Mouse (Mus musculus) E14TG2a.4 (cell line): ENCODE measurements around the gene Prps1l1.

Experiments
- H3K27me3 ChIP-seq: 2 replicates; pipeline ENCODE4 v1.6.1; 2014; ENCODE audit warnings: low read length, control low read depth; ENCODE audit not compliant: insufficient read depth
- H3K36me3 ChIP-seq: 2 replicates; pipeline ENCODE4 v1.6.1; 2014; ENCODE audit warnings: low read length, control low read depth; ENCODE audit not compliant: insufficient read depth
- H3K4me1 ChIP-seq: replicated peaks from 2 replicates; pipeline ENCODE4 v1.6.1; 2014; ENCODE audit warnings: low read depth, low read length, control low read depth
- H3K4me3 ChIP-seq: replicated peaks from 2 replicates; pipeline ENCODE4 v1.5.1; 2014; ENCODE audit warnings: mild to moderate bottlenecking, low read length
- H3K9me3 ChIP-seq: 2 replicates; pipeline ENCODE4 v1.6.1; 2014; ENCODE audit warnings: low read length, control low read depth
- CTCF ChIP-seq: conservative IDR thresholded peaks from 2 replicates; pipeline ENCODE4 v1.5.1; 2014; ENCODE audit warnings: low read length
- NANOG ChIP-seq: IDR thresholded peaks from 2 replicates; pipeline ENCODE4 v1.6.1; 2014; ENCODE audit warnings: borderline replicate concordance, low read length, mixed read lengths
- POU5F1 ChIP-seq: IDR thresholded peaks from 2 replicates; pipeline ENCODE4 v1.6.1; 2014; ENCODE audit warnings: low read length, borderline replicate concordance

Prps1l1 gene

DNA sequence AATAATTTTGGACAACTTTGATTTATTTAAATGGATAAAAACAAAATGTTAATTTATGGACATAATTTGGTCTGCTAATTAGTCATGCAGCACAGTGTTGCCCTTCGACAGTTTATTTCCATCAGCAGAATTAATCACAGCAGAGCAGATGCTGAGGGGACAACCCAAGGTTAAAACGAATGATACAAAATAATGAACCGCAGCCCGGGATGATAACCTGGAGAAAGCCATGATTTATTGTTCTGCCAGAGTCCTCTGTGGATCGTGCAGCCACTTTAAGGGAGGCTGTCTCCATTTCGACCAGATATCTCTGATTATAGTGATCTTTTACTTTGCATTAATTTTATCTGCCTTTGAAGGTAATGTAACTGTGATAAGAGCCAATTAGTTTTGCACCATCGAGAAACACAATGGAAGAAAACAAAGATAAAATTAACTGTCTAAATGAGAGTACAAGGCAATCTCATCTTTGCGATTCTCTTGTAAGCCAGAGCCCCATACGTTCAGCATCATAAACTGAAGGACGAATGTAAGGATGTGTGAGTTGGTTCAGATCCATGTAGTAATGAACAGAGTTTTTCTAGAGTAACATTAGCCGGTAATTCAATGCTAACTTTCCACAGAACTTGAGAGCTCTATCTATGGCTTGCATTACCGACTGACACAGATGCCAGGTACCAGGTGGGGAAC, 14.4 kb downstream of the Prps1l1 start:
- Histone ChIP-seq H3K27me3 (no peaks in the 10 kb centered on the region), H3K4me1 (no peaks in the 10 kb centered on the region), H3K4me3 (no peak overlapping the region), H3K9me3 (no peaks in the 10 kb centered on the region), H3K36me3 (no peaks in the 10 kb centered on the region)
- no peak for TF ChIP-seq POU5F1
- no peak for TF ChIP-seq CTCF
- no peak for TF ChIP-seq NANOG

- Histone ChIP-seq H3K27me3 (no peaks in the 10 kb centered on the region), H3K4me1 (no peaks in the 10 kb centered on the region), H3K4me3 (no peak overlapping the region), H3K9me3 (no peaks in the 10 kb centered on the region), H3K36me3 (no peaks in the 10 kb centered on the region)
- TF ChIP-seq CTCF (no peak), NANOG (no peak), POU5F1 (no peak)
Measured at GRCm38 (mm10) chr12:35000323-35000722, 15.8 kb downstream of the Prps1l1 start.

DNA sequence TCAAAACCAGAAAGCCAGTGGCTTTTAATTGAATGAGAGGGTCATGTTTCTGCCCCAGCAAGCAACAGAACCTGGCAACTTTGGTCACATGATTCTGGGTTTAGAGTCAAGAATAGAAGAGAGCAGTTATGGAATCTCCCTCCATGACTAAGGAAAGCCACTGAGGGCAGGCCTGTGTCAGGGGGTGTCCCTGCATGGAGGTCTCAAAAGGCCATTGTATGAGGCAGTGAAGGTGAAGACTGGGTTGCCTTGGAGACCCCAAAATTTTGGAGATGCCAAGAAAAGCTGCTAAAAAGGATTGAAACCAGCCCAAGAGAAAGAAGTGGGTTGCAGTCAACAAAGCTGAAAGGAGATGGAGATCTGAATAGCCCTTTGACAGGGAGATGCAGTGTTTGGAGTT, 21.2 kb downstream of the Prps1l1 start:
- Histone ChIP-seq H3K4me3 (no peak overlapping the region), H3K27me3 (no peaks in the 10 kb centered on the region), H3K4me1 (no peaks in the 10 kb centered on the region), H3K9me3 (no peaks in the 10 kb centered on the region), H3K36me3 (no peaks in the 10 kb centered on the region)
- TF ChIP-seq POU5F1 (no peak), CTCF (no peak), NANOG (no peak)

GRCm38 (mm10) chr12:35007851-35008250, 23.3 kb downstream of the Prps1l1 start:
- no peaks in the 10 kb centered on the region for H3K36me3 ChIP-seq
- no peaks in the 10 kb centered on the region for H3K4me1 ChIP-seq
- H3K4me3 ChIP-seq = no peak overlapping the region
- TF ChIP-seq NANOG = no peak
- TF ChIP-seq POU5F1 = no peak
- no peak for TF ChIP-seq CTCF
- no peaks in the 10 kb centered on the region for H3K27me3 ChIP-seq
- no peaks in the 10 kb centered on the region for H3K9me3 ChIP-seq

DNA sequence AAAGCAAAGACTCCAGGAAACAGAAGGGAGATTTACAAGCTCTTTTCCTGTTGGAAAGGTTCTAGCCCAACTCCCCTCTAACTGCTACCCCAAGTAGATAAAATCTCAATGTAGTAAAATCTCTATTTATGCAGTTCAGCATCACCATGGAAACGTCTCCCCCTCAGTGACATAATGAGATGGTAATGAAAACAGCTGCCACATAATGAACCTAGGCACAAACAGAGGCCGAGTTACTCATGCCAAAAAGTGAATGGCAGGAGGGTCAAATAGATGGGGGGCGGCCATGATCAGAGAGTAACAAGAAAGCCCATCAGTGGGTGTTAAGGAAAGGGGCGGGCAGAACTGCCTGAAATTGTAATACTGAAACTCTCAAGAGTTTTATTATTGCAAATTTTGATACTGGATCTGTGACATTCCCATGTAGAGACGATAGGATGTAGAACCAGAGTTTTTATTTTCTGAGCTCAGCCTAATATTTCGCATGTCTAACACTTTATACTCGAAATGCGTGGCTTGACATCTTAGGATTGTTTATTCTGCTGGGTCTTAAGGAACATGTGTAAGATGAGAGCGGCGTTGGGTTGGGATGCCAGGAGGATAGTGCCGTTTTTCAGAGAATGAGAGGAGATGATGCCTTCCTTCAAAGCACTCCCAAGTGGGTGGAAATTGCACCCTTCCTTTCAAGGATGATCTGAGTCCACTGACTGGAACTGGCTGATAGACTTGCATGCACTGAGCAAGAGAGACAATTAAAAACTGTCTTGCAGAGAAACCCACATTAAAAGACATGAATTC, 24.0 kb downstream of the Prps1l1 start:
- H3K4me1 ChIP-seq = no peaks in the 10 kb centered on the region
- TF ChIP-seq POU5F1 (no peak), CTCF (no peak), NANOG (no peak)
- H3K9me3 ChIP-seq = no peaks in the 10 kb centered on the region
- H3K4me3 ChIP-seq = no peak overlapping the region
- H3K36me3 ChIP-seq = no peaks in the 10 kb centered on the region
- no peaks in the 10 kb centered on the region for H3K27me3 ChIP-seq

- Histone ChIP-seq H3K4me3 (no peak overlapping the region), H3K9me3 (no peaks in the 10 kb centered on the region), H3K36me3 (no peaks in the 10 kb centered on the region), H3K27me3 (no peaks in the 10 kb centered on the region), H3K4me1 (no peaks in the 10 kb centered on the region)
- TF ChIP-seq CTCF (no peak), POU5F1 (no peak), NANOG (no peak)
Measured at GRCm38 (mm10) chr12:35011462-35011861, 26.9 kb downstream of the Prps1l1 start.

DNA sequence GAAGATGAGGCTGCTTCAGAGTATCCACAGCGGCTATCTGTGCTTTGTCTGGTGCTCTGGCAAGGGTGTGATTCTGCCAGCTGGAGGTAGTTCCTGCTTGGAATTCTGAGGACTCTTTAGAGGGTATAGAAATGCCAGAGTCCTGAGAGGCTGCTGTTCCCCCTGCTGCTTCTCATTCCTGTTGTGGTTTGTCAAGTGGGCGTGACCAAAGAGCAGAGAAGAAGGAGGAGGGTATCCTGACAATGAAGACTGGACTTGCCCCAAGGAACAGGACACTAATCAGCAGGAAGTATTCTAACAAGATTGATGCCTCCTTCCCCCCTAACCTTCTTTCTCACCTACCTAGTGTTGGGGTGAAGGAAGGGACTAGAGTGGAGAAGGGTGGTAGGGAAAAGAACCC, 29.4 kb downstream of the Prps1l1 start:
- no peaks in the 10 kb centered on the region for H3K4me1 ChIP-seq
- H3K36me3 ChIP-seq = no peaks in the 10 kb centered on the region
- no peak for TF ChIP-seq NANOG
- H3K4me3 ChIP-seq = no peak overlapping the region
- H3K9me3 ChIP-seq = no peaks in the 10 kb centered on the region
- H3K27me3 ChIP-seq = no peaks in the 10 kb centered on the region

- TF ChIP-seq POU5F1 = no peak
- TF ChIP-seq NANOG = no peak
- no peak for TF ChIP-seq CTCF
- no peak overlapping the region for H3K4me3 ChIP-seq
- H3K4me1 ChIP-seq = no peaks in the 10 kb centered on the region
- H3K36me3 ChIP-seq = no peaks in the 10 kb centered on the region
- no peaks in the 10 kb centered on the region for H3K9me3 ChIP-seq
- H3K27me3 ChIP-seq = no peaks in the 10 kb centered on the region
Measured at GRCm38 (mm10) chr12:35016056-35016455, 31.5 kb downstream of the Prps1l1 start.
